Mouse (Mus musculus) erythroblast, embryonic 14.5 days (primary cell): ENCODE measurements around the gene Slc24a3.

Experiments
- GATA1 ChIP-seq: IDR thresholded peaks from 2 replicates; pipeline ENCODE4 v1.6.1; 2012; ENCODE audit warnings: low read length, inconsistent platforms, mixed read lengths
- TAL1 ChIP-seq: IDR thresholded peaks from 3 replicates; pipeline ENCODE4 v1.6.1; 2012; ENCODE audit warnings: low read length, inconsistent platforms, mixed read lengths

DNA sequence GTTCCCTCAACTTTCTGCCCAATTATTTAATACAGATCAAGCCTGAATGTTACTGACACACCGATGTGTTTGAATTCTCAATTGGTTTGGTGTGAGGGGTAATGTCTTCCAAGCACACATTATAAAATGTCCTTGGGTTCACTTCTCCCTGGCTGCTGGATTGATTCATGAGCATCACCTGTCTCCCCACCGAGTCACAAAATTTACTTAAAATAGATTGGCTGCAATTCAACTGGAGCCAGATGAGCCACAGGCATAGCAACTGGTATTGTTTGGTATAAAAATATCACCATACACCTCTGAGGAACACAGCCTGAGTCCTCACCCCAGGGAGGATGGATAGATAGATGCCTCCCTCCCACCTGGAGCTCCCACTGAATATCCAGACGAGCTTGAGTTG lies 404.4 kb downstream of the Slc24a3 start:
- TF ChIP-seq GATA1 (no peak), TAL1 (no peak)
